Mouse (Mus musculus) limb, embryonic 12.5 days (tissue): ENCODE data around the gene Olfr1288. TPM values are rescaled to one million over a fixed set of nuclear protein-coding genes. Genes with fewer than 3 reads are reported as not detected.

Source experiments
- ATAC-seq: fragments of 200-750 bp; cut with Nextera tagmentation; 2 replicates; pipeline ENCODE4 v1.8.0; 2017; ENCODE audit warnings: low read depth, moderate TSS enrichment; ENCODE audit not compliant: insufficient number of reproducible peaks, insufficient read depth, low FRiP score, low TSS enrichment
- H3K27ac ChIP-seq: fragments of 300-500 bp; sonication (generic); 2 replicates; pipeline ENCODE4 v1.5.1; 2016; ENCODE audit warnings: mild to moderate bottlenecking, moderate library complexity
- H3K27me3 ChIP-seq: fragments of 300-500 bp; sonication (generic); 2 replicates; pipeline ENCODE4 v1.6.1; 2016; ENCODE audit warnings: mild to moderate bottlenecking, moderate library complexity
- H3K36me3 ChIP-seq: fragments of 300-500 bp; sonication (generic); 2 replicates; pipeline ENCODE4 v1.6.1; 2016; ENCODE audit warnings: mild to moderate bottlenecking, moderate library complexity
- H3K4me1 ChIP-seq: fragments of 300-500 bp; sonication (generic); replicated peaks from 2 replicates; pipeline ENCODE4 v1.6.1; 2016
- H3K4me2 ChIP-seq: fragments of 300-500 bp; sonication (generic); 2 replicates; pipeline ENCODE4 v1.6.1; 2016; ENCODE audit warnings: mild to moderate bottlenecking, moderate library complexity
- H3K4me3 ChIP-seq: fragments of 300-500 bp; sonication (generic); replicated peaks from 2 replicates; pipeline ENCODE4 v1.5.1; 2016; ENCODE audit warnings: mild to moderate bottlenecking
- H3K9ac ChIP-seq: fragments of 300-500 bp; sonication (generic); replicated peaks from 2 replicates; pipeline ENCODE4 v1.6.1; 2016; ENCODE audit warnings: mild to moderate bottlenecking, moderate library complexity
- H3K9me3 ChIP-seq: fragments of 300-500 bp; sonication (generic); 2 replicates; pipeline ENCODE4 v1.6.1; 2016; ENCODE audit warnings: mild to moderate bottlenecking, moderate library complexity
- WGBS: fragments of 180-500 bp; shearing (Covaris S2); methylation state at CpG from one replicate; pipeline ENCODE4 v1.1.7; 2016; 5-methylcytosine and 5-hydroxymethylcytosine counted together
- polyA plus RNA-seq: library from polyadenylated mRNA; unstranded; fragments of >200 nt; fragmentation: Nextera tagmentation; extraction: Ambion mirVana; gene quantifications from 2 replicates; pipeline ENCODE4 v1.2.1, GENCODE M21; 2016

Olfr1288 gene
- polyA plus RNA-seq: not detected in 2 replicates

GRCm38 (mm10) chr2:111473801-111474200 is at the start of gene Olfr1288:
Gene Olfr1288, plus strand, starts transcription at chr2:111474101.
- Histone ChIP-seq H3K9ac (no peak within 1 kb of the TSS), H3K4me2 (no peak within 1 kb of the TSS), H3K36me3 (no peaks in the 10 kb centered on the region), H3K27me3 (no peaks in the 10 kb centered on the region), H3K4me3 (no peak within 1 kb of the TSS), H3K9me3 (no peaks in the 10 kb centered on the region), H3K4me1 (no peaks in the 10 kb centered on the region), H3K27ac (no peak within 1 kb of the TSS)
- WGBS: 88% methylated on average over 1 of the region's 1 CpGs
- ATAC-seq: no peak

- H3K27ac ChIP-seq: no peak within 1 kb of the TSS
- no peaks in the 10 kb centered on the region for H3K4me1 ChIP-seq
- no peak for ATAC-seq
- no peak within 1 kb of the TSS for H3K9ac ChIP-seq
- no peaks in the 10 kb centered on the region for H3K9me3 ChIP-seq
- no peak within 1 kb of the TSS for H3K4me2 ChIP-seq
- H3K36me3 ChIP-seq: no peaks in the 10 kb centered on the region
- H3K27me3 ChIP-seq: no peaks in the 10 kb centered on the region
- H3K4me3 ChIP-seq: no peak within 1 kb of the TSS
- 79% methylated on average over 1 of the region's 1 CpGs for WGBS
Observed at GRCm38 (mm10) chr2:111448842-111449241, 25.1 kb upstream of the Olfr1288 start, which contains the start of gene Olfr1287. Gene Olfr1287, plus strand, starts transcription at chr2:111449142.

GRCm38 (mm10) chr2:111480519-111480918 is 6.6 kb downstream of the Olfr1288 start, which contains the start of gene Olfr1289:
Gene Olfr1289, plus strand, starts transcription at chr2:111480819.
- Histone ChIP-seq H3K4me1 (no peaks in the 10 kb centered on the region), H3K27ac (no peak within 1 kb of the TSS), H3K4me2 (no peak within 1 kb of the TSS), H3K4me3 (no peak within 1 kb of the TSS), H3K27me3 (no peaks in the 10 kb centered on the region), H3K9me3 (no peaks in the 10 kb centered on the region), H3K9ac (no peak within 1 kb of the TSS), H3K36me3 (no peaks in the 10 kb centered on the region)
- ATAC-seq: no peak
- WGBS: 67% methylated on average over 1 of the region's 1 CpGs

- WGBS: 78% methylated on average over 5 of the region's 5 CpGs
Observed at GRCm38 (mm10) chr2:111493729-111494128, 19.8 kb downstream of the Olfr1288 start, which contains the start of gene Olfr1290. Gene Olfr1290, minus strand, starts transcription at chr2:111493829.

GRCm38 (mm10) chr2:111496880-111497279 is 23.0 kb downstream of the Olfr1288 start, which contains the start of gene Olfr1291-ps1:
Gene Olfr1291-ps1, plus strand, starts transcription at chr2:111497180.
- no peak within 1 kb of the TSS for H3K4me2 ChIP-seq
- no peak within 1 kb of the TSS for H3K4me3 ChIP-seq
- H3K27ac ChIP-seq: no peak within 1 kb of the TSS
- 89% methylated on average over 3 of the region's 3 CpGs for WGBS
- H3K9me3 ChIP-seq: no peaks in the 10 kb centered on the region
- no peaks in the 10 kb centered on the region for H3K4me1 ChIP-seq
- H3K27me3 ChIP-seq: no peaks in the 10 kb centered on the region
- no peaks in the 10 kb centered on the region for H3K36me3 ChIP-seq
- no peak within 1 kb of the TSS for H3K9ac ChIP-seq
- ATAC-seq: no peak

More at GRCm38 (mm10) chr2:111493729-111494128, 19.8 kb downstream of the Olfr1288 start, which contains the start of gene Olfr1290:
- Histone ChIP-seq H3K4me2 (no peak within 1 kb of the TSS), H3K9ac (no peak within 1 kb of the TSS), H3K9me3 (no peaks in the 10 kb centered on the region), H3K27ac (no peak within 1 kb of the TSS), H3K36me3 (no peaks in the 10 kb centered on the region), H3K4me3 (no peak within 1 kb of the TSS), H3K4me1 (no peaks in the 10 kb centered on the region), H3K27me3 (no peaks in the 10 kb centered on the region)
- no peak for ATAC-seq

- H3K9me3 ChIP-seq: peaks cover 10% of the 10 kb centered on the region; the same call in 1 of the 2 replicates
- H3K4me2 ChIP-seq: no peak overlapping the region
- no peak overlapping the region for H3K27ac ChIP-seq
- no peaks in the 10 kb centered on the region for H3K27me3 ChIP-seq
- H3K9ac ChIP-seq: no peak overlapping the region
- WGBS: 87% methylated on average over 10 of the region's 10 CpGs
- no peak for ATAC-seq
- no peaks in the 10 kb centered on the region for H3K4me1 ChIP-seq
- H3K36me3 ChIP-seq: no peaks in the 10 kb centered on the region
- no peak overlapping the region for H3K4me3 ChIP-seq
Observed at GRCm38 (mm10) chr2:111517451-111517850, 43.5 kb downstream of the Olfr1288 start.

- Histone ChIP-seq H3K9me3 (0 out of 2 replicates have a peak, but pooled peaks cover 5% of the 10 kb centered on the region), H3K4me3 (no peak within 1 kb of the TSS), H3K9ac (no peak within 1 kb of the TSS), H3K36me3 (no peaks in the 10 kb centered on the region), H3K27ac (no peak within 1 kb of the TSS), H3K4me2 (no peak within 1 kb of the TSS), H3K27me3 (no peaks in the 10 kb centered on the region), H3K4me1 (no peaks in the 10 kb centered on the region)
- no peak for ATAC-seq
- 91% methylated on average over 1 of the region's 1 CpGs for WGBS
Observed at GRCm38 (mm10) chr2:111524903-111525302, 51.0 kb downstream of the Olfr1288 start, which contains the start of gene Olfr1293-ps. Gene Olfr1293-ps, plus strand, starts transcription at chr2:111525203.

Other genes starting within 250 kb of the Olfr1288 start
- gene 4930430A15Rik, start 244.5 kb upstream of the Olfr1288 start, polyA plus RNA-seq: not detected in 2 replicates
- gene Olfr1275, start 238.8 kb upstream of the Olfr1288 start, polyA plus RNA-seq: not detected in 2 replicates
- not detected in 2 replicates for gene Olfr1276, start 219.6 kb upstream of the Olfr1288 start, polyA plus RNA-seq
- not detected in 2 replicates for gene Olfr1277, start 200.0 kb upstream of the Olfr1288 start, polyA plus RNA-seq
- gene Olfr1278, start 184.0 kb upstream of the Olfr1288 start, polyA plus RNA-seq: not detected in 2 replicates
- gene Olfr1279, start 173.5 kb upstream of the Olfr1288 start, polyA plus RNA-seq: not detected in 2 replicates
- not detected in 2 replicates for gene Olfr1280, start 160.1 kb upstream of the Olfr1288 start, polyA plus RNA-seq
- gene Olfr1281, start 147.6 kb upstream of the Olfr1288 start, polyA plus RNA-seq: not detected in 2 replicates
- not detected in 2 replicates for gene Olfr1282, start 138.0 kb upstream of the Olfr1288 start, polyA plus RNA-seq
- not detected in 2 replicates for gene Olfr1283, start 107.3 kb upstream of the Olfr1288 start, polyA plus RNA-seq
- gene Olfr1284, start 98.6 kb upstream of the Olfr1288 start, polyA plus RNA-seq: not detected in 2 replicates
- gene Olfr1286, start 51.0 kb upstream of the Olfr1288 start, polyA plus RNA-seq: not detected in 2 replicates
- gene Olfr1287, start 25.0 kb upstream of the Olfr1288 start, polyA plus RNA-seq: not detected in 2 replicates
- gene Olfr1289, start 6.7 kb downstream of the Olfr1288 start, polyA plus RNA-seq: not detected in 2 replicates
- gene Olfr1290, start 19.7 kb downstream of the Olfr1288 start, polyA plus RNA-seq: not detected in 2 replicates
- gene Olfr1291-ps1, start 23.1 kb downstream of the Olfr1288 start, polyA plus RNA-seq: not detected in 2 replicates
- gene Olfr1293-ps, start 51.1 kb downstream of the Olfr1288 start, polyA plus RNA-seq: not detected in 2 replicates
- gene Olfr1294, start 66.2 kb downstream of the Olfr1288 start, polyA plus RNA-seq: not detected in 2 replicates
- gene Olfr1295, start 95.6 kb downstream of the Olfr1288 start, polyA plus RNA-seq: not detected in 2 replicates
- not detected in 2 replicates for gene Olfr1297, start 152.4 kb downstream of the Olfr1288 start, polyA plus RNA-seq
- not detected in 2 replicates for gene Olfr1298, start 175.1 kb downstream of the Olfr1288 start, polyA plus RNA-seq
- gene Olfr1299, start 187.3 kb downstream of the Olfr1288 start, polyA plus RNA-seq: not detected in 2 replicates